Mouse (Mus musculus): Measurements from ENCODE around the gene Cyp2w1.

Gene Cyp2w1

DNA sequence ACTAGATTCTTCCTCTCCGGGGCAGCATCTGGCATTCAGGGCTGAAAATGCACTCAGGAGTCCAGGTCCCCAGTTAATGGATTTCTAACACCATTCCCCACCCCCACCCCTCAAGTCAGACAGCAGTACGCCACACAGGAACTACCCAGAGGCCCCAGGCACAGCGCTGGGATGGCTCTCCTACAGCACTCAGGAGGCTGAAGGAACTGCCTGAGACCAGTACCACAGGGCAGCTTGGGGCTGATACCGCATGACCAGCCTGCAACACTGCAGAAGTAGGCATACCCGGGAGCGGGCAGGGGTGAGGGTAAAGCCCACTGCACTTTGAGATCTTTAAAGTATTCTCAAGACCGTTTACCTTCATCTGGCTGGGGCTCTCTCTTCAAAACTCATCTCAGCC is 53.1 kb downstream of the Cyp2w1 start:
- no peak for DNase-seq (ENCODE audit: low spot score)

DNA sequence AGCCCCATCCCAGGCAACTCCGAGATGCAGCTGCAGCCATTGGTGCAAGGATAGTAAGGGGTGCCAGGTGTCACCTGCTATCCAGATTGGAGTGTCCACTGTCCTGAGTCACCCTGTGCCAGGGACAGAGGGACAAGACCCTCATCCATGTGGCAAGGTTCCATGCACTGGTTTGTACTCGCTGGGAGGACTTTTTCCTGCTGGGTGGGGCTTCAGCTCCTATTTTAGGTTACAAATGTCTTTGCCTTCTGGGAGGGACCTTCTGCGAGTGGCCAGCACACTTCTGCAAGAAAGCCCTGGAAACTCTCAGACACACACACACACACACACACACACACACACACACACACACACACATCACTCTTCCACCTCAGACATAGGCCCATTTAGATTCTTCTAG is 53.5 kb downstream of the Cyp2w1 start:
- DNase-seq (ENCODE audit: low spot score): no peak

Measured in ovary, postnatal 10 days (tissue).